Mouse (Mus musculus): Measurements from ENCODE around the gene Mblac1. TPM values are rescaled to one million over a fixed set of nuclear protein-coding genes. Genes with fewer than 3 reads are reported as not detected.

Mblac1 gene
- polyA plus RNA-seq, 1 experiment, result 7.4 TPM

DNA sequence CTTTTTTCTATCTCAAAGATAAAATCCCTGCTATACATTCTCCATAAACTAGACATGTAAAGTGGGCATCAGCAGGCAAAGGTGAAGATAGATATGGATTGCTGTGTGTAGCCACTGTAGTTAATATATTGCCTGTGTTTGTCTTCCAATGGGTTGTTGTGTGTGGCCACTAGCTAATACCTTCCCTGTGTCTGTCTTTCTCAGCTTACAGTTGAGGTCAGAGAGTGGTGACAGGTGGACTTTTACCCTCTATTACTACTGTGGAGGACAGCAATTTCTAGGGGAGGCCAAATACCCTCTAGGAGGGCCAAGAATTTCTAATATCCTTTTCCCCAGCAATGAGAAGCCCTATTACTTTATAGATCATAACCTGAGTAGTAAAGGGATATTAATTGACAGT lies 40.1 kb downstream of the Mblac1 start:
- Histone ChIP-seq H3K4me1 (ENCODE audit: control insufficient read depth, insufficient read depth, low read length) (no peaks in the 10 kb centered on the region), H3K27me3 (ENCODE audit: control insufficient read depth, insufficient read depth, low read length) (no peaks in the 10 kb centered on the region), H3K27ac (ENCODE audit: insufficient read depth, low read length) (no peak overlapping the region), H3K4me3 (replicated peaks; ENCODE audit: insufficient read depth, low read depth, low read length) (no peak overlapping the region)
- TF ChIP-seq CTCF (IDR thresholded peaks at IDR 0.05; ENCODE audit: borderline replicate concordance, insufficient read depth, low read depth, low read length), result no peak
- no peak for TF ChIP-seq POLR2A (IDR thresholded peaks at IDR 0.05; ENCODE audit: borderline replicate concordance, insufficient read depth, low read length)
- no peak for DNase-seq

DNA sequence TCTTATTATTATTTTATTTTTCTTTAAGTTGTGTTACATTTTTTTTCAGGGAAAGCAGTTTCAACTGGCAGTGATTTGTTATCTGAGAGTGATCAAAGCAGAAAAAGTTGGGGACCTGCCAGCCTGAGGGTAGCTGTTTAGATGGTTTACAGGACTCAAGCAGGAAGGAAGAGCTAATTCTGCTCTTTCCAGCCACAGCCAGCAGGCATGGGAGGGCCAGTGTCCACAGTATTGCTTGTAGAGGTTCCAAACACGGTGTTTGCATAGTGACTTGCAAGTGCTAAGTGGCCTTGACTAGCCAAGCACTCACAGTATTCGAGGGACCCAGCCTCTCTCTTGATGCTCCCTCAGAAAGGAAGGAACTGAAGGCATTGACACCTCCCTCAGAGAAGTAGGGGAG lies 47.4 kb downstream of the Mblac1 start:
- no peak overlapping the region for H3K4me3 ChIP-seq (replicated peaks; ENCODE audit: insufficient read depth, low read depth, low read length)
- H3K27me3 ChIP-seq (ENCODE audit: control insufficient read depth, insufficient read depth, low read length), result no peaks in the 10 kb centered on the region
- H3K4me1 ChIP-seq (ENCODE audit: control insufficient read depth, insufficient read depth, low read length), result no peaks in the 10 kb centered on the region
- no peak overlapping the region for H3K27ac ChIP-seq (ENCODE audit: insufficient read depth, low read length)
- no peak for TF ChIP-seq CTCF (IDR thresholded peaks at IDR 0.05; ENCODE audit: borderline replicate concordance, insufficient read depth, low read depth, low read length)
- no peak for TF ChIP-seq POLR2A (IDR thresholded peaks at IDR 0.05; ENCODE audit: borderline replicate concordance, insufficient read depth, low read length)
- no peak for DNase-seq
- WGBS, result 38% methylated on average over 2 of the region's 2 CpGs

Other genes with a start within 250 kb of the Mblac1 start
- gene Gjc3, start 231.2 kb upstream of the Mblac1 start, polyA plus RNA-seq (2012; rRNA removed), result 75.6 and 85.7 TPM in 2 replicates
- 0.08 and 0.21 TPM in 2 replicates for gene Azgp1, start 212.8 kb upstream of the Mblac1 start, polyA plus RNA-seq (2012; rRNA removed)
- gene Smok3a, start 173.1 kb upstream of the Mblac1 start, polyA plus RNA-seq (2012; rRNA removed), result not detected in 2 replicates
- not detected in 2 replicates for gene Smok3b, start 172.9 kb upstream of the Mblac1 start, polyA plus RNA-seq (2012; rRNA removed)
- gene Smok3c, start 141.1 kb upstream of the Mblac1 start, polyA plus RNA-seq (2012; rRNA removed), result not detected in 2 replicates
- 16.8 and 17.4 TPM in 2 replicates for gene Zkscan1, start 109.2 kb upstream of the Mblac1 start, polyA plus RNA-seq (2012; rRNA removed)
- gene Zscan21, start 77.4 kb upstream of the Mblac1 start, polyA plus RNA-seq (2012; rRNA removed), result 19.0 and 19.2 TPM in 2 replicates
- 3.8 and 4.2 TPM in 2 replicates for gene Zfp113, start 38.6 kb upstream of the Mblac1 start, polyA plus RNA-seq (2012; rRNA removed)
- 147 and 158 TPM in 2 replicates for gene Cops6, start 33.2 kb upstream of the Mblac1 start, polyA plus RNA-seq (2012; rRNA removed)
- 25.8 and 28.3 TPM in 2 replicates for gene Ap4m1, start 22.3 kb upstream of the Mblac1 start, polyA plus RNA-seq (2012; rRNA removed)
- 23.0 and 24.5 TPM in 2 replicates for gene Mcm7, start 21.9 kb upstream of the Mblac1 start, polyA plus RNA-seq (2012; rRNA removed)
- 52.7 and 54.8 TPM in 2 replicates for gene Taf6, start 6.9 kb upstream of the Mblac1 start, polyA plus RNA-seq (2012; rRNA removed)
- 17.3 and 18.3 TPM in 2 replicates for gene Cnpy4, start 6.8 kb upstream of the Mblac1 start, polyA plus RNA-seq (2012; rRNA removed)
- gene Nxpe5, start 31.6 kb downstream of the Mblac1 start, polyA plus RNA-seq (2012; rRNA removed), result not detected in 2 replicates
- gene Lamtor4, start 61.2 kb downstream of the Mblac1 start, polyA plus RNA-seq (2012; rRNA removed), result 168 and 176 TPM in 2 replicates
- gene BC037034, start 69.7 kb downstream of the Mblac1 start, polyA plus RNA-seq (2012; rRNA removed), result 90.1 and 92.0 TPM in 2 replicates
- 1.5 and 2.0 TPM in 2 replicates for gene Gal3st4, start 78.5 kb downstream of the Mblac1 start, polyA plus RNA-seq (2012; rRNA removed)
- 0.03 and 0.05 TPM in 2 replicates for gene Gm43720, start 85.6 kb downstream of the Mblac1 start, polyA plus RNA-seq (2012; rRNA removed)
- gene Gpc2, start 85.7 kb downstream of the Mblac1 start, polyA plus RNA-seq (2012; rRNA removed), result 4.6 and 4.7 TPM in 2 replicates
- gene Stag3, start 85.9 kb downstream of the Mblac1 start, polyA plus RNA-seq (2012; rRNA removed), result 1.9 and 2.5 TPM in 2 replicates
- 0.10 TPM in 1 of 2 replicates, not detected in the other for gene Pvrig, start 147.6 kb downstream of the Mblac1 start, polyA plus RNA-seq (2012; rRNA removed)
- gene Zfp157, start 247.2 kb downstream of the Mblac1 start, polyA plus RNA-seq (2012; rRNA removed), result 18.4 and 19.2 TPM in 2 replicates

All from cerebellum, adult 2 months (tissue).